Mouse (Mus musculus) lung, postnatal 0 days (tissue): ENCODE data around the gene Ccdc152. TPM values are rescaled to one million over a fixed set of nuclear protein-coding genes. Genes with fewer than 3 reads are reported as not detected.

Experiments
- ATAC-seq: fragments of 200-750 bp; cut with Nextera tagmentation; 2 replicates; pipeline ENCODE4 v1.8.0; 2017; ENCODE audit warnings: moderate library complexity
- DNase-seq: peaks from one replicate; pipeline ENCODE4 v3.0.0-alpha.2; 2016; ENCODE audit warnings: low spot score
- H3K27ac ChIP-seq: fragments of 300-500 bp; sonication (generic); 2 replicates; pipeline ENCODE4 v1.5.1; 2014; ENCODE audit warnings: antibody characterized with exemption, mild to moderate bottlenecking, low read length, mixed read lengths
- H3K27me3 ChIP-seq: fragments of 300-500 bp; sonication (generic); replicated peaks from 2 replicates; pipeline ENCODE4 v1.6.1; 2014; ENCODE audit warnings: low read length, mixed read lengths; ENCODE audit not compliant: insufficient read depth
- H3K36me3 ChIP-seq: fragments of 300-500 bp; sonication (generic); 2 replicates; pipeline ENCODE4 v1.6.1; 2014; ENCODE audit warnings: low read length, mixed read lengths; ENCODE audit not compliant: insufficient read depth
- H3K4me1 ChIP-seq: fragments of 300-500 bp; sonication (generic); 2 replicates; pipeline ENCODE4 v1.6.1; 2014; ENCODE audit warnings: antibody characterized with exemption, low read depth, low read length, mixed read lengths; ENCODE audit not compliant: insufficient read depth
- H3K4me2 ChIP-seq: fragments of 300-500 bp; sonication (generic); replicated peaks from 2 replicates; pipeline ENCODE4 v1.6.1; 2014; ENCODE audit warnings: low read depth, mild to moderate bottlenecking, low read length, moderate library complexity, mixed read lengths
- H3K4me3 ChIP-seq: fragments of 300-500 bp; sonication (generic); 2 replicates; pipeline ENCODE4 v1.5.1; 2014; ENCODE audit warnings: low read depth, low read length
- H3K9ac ChIP-seq: fragments of 300-500 bp; sonication (generic); replicated peaks from 2 replicates; pipeline ENCODE4 v1.6.1; 2014; ENCODE audit warnings: low read depth, mild to moderate bottlenecking
- H3K9me3 ChIP-seq: fragments of 300-500 bp; sonication (generic); 2 replicates; pipeline ENCODE4 v1.6.1; 2016; ENCODE audit warnings: low read length, mixed read lengths
- CTCF ChIP-seq: IDR thresholded peaks from 2 replicates; pipeline ENCODE4 v1.5.1; 2016; ENCODE audit warnings: antibody characterized with exemption, mild to moderate bottlenecking
- EP300 ChIP-seq: IDR thresholded peaks from 2 replicates; pipeline ENCODE4 v1.6.1; 2016; ENCODE audit warnings: antibody characterized with exemption, mild to moderate bottlenecking, control low read depth
- WGBS: fragments of 180-500 bp; shearing (Covaris S2); extraction: QIAGEN DNeasy Blood & Tissue Kit; methylation state at CpG from one replicate; pipeline ENCODE4 v1.1.7; 2014; 5-methylcytosine and 5-hydroxymethylcytosine counted together
- polyA plus RNA-seq: library from polyadenylated mRNA; unstranded; fragments of >200 nt; fragmentation: Nextera tagmentation; extraction: Ambion mirVana; gene quantifications from 2 replicates; pipeline ENCODE4 v1.2.1, GENCODE M21; 2015

The Ccdc152 gene
- polyA plus RNA-seq = 1.7 and 2.2 TPM in 2 replicates

DNA sequence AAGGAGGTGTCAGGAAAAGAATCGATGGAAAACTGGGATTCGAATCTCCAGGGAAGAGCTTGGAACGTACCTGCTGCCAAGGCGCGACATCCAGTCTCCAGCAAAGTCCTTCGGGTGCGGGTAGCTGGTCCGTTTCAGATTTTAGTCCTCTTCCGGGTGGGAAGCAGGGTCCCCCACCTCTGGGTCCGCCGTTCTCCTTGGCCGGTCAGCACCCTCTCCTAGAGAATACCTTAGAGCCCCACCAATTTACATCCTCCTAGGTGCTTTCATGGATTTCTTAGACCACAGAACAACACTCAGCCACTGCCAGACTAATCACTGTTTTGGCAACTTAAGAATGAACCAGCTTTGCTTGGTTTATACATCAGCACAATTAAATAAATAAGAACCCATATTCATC lies at the start of gene Ccdc152:
Gene Ccdc152, minus strand, starts transcription at position 101 of the 400 bp plus-strand sequence.
- no peak for TF ChIP-seq EP300
- TF ChIP-seq CTCF = no peak
- H3K4me2 ChIP-seq = no peak within 1 kb of the TSS
- H3K4me1 ChIP-seq = no peaks in the 10 kb centered on the region
- 86% methylated on average over 12 of the region's 12 CpGs for WGBS
- no peaks in the 10 kb centered on the region for H3K9me3 ChIP-seq
- no peak within 1 kb of the TSS for H3K9ac ChIP-seq
- DNase-seq = no peak
- no peaks in the 10 kb centered on the region for H3K36me3 ChIP-seq
- H3K4me3 ChIP-seq = no peak within 1 kb of the TSS
- H3K27ac ChIP-seq = no peak within 1 kb of the TSS
- H3K27me3 ChIP-seq = no peaks in the 10 kb centered on the region
- ATAC-seq = no peak

GRCm38 (mm10) chr15:3349306-3350064 lies 46.2 kb upstream of the Ccdc152 start:
- DNase-seq (no peak), ATAC-seq (no peak)
- H3K4me2 ChIP-seq = no peak overlapping the region
- H3K4me3 ChIP-seq = no peak overlapping the region
- H3K36me3 ChIP-seq = no peaks in the 10 kb centered on the region
- no peaks in the 10 kb centered on the region for H3K4me1 ChIP-seq
- no peaks in the 10 kb centered on the region for H3K27me3 ChIP-seq
- no peak overlapping the region for H3K9ac ChIP-seq
- H3K27ac ChIP-seq = no peak overlapping the region
- WGBS = 66% methylated on average over 6 of the region's 6 CpGs
- H3K9me3 ChIP-seq = no peaks in the 10 kb centered on the region
- TF ChIP-seq CTCF (no peak), EP300 (no peak)

DNA sequence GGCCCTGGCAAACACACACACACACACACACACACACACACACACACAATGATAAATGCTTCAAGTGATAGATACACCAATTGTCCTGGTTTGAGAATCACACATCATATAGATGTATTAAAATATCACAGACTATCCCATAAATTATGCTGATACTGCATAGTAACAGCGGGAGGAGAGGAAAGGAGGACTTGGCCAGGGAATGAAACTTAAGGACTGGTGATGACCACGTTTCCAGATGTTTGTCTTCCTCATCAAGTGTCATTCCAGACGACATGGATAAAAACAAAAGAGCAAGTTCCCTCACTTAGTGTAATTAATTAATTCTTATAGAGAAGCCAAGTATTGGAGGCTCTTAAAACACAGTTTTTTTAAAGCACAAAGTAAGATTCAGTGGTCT lies 43.4 kb upstream of the Ccdc152 start:
- DNase-seq = peak; percentile 33
- no peaks in the 10 kb centered on the region for H3K9me3 ChIP-seq
- H3K27me3 ChIP-seq = no peaks in the 10 kb centered on the region
- no peak overlapping the region for H3K27ac ChIP-seq
- H3K4me3 ChIP-seq = no peak overlapping the region
- H3K9ac ChIP-seq = no peak overlapping the region
- no peak overlapping the region for H3K4me2 ChIP-seq
- H3K36me3 ChIP-seq = no peaks in the 10 kb centered on the region
- TF ChIP-seq CTCF (no peak), EP300 (no peak)
- H3K4me1 ChIP-seq = no peaks in the 10 kb centered on the region
- ATAC-seq = no peak; the same call in 1 of the 2 replicates
- WGBS = 40% methylated on average over 3 of the region's 3 CpGs

DNA sequence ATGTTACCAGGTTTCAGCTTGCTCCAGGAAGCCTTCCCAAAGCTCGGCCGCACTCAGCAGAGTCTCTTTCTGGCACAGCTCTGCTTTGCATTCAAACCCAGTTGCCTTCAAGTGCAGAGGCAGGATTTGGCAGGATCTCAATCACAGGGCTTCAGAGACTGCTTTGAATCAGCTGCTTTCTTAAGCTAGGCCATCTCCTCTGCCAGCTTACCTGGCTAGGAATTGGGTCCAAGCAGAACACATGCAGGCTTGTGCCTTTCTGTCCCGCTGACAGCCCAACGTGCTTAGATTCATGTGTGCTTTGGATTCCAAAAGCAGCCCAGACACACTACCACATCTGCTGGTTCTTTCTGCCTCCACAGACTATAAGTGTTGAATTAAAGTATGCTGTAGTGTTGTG lies 41.2 kb upstream of the Ccdc152 start:
- ATAC-seq = no peak
- Histone ChIP-seq H3K9me3 (no peaks in the 10 kb centered on the region), H3K4me3 (no peak overlapping the region), H3K9ac (no peak overlapping the region), H3K27me3 (no peaks in the 10 kb centered on the region), H3K27ac (no peak overlapping the region), H3K4me1 (no peaks in the 10 kb centered on the region), H3K4me2 (no peak overlapping the region), H3K36me3 (no peaks in the 10 kb centered on the region)
- 84% methylated on average over 4 of the region's 4 CpGs for WGBS
- DNase-seq = no peak
- TF ChIP-seq EP300 = no peak

GRCm38 (mm10) chr15:3341806-3342582 lies 38.7 kb upstream of the Ccdc152 start:
- ATAC-seq = no peak
- Histone ChIP-seq H3K4me1 (no peaks in the 10 kb centered on the region), H3K27ac (no peak overlapping the region), H3K9ac (no peak overlapping the region), H3K4me2 (no peak overlapping the region), H3K4me3 (no peak overlapping the region), H3K36me3 (peaks cover 6% of the 10 kb centered on the region; the same call in 1 of the 2 replicates), H3K27me3 (no peaks in the 10 kb centered on the region), H3K9me3 (no peaks in the 10 kb centered on the region)
- no peak for TF ChIP-seq EP300
- no peak for TF ChIP-seq CTCF
- no peak for DNase-seq
- 45% methylated on average over 4 of the region's 4 CpGs for WGBS

DNA sequence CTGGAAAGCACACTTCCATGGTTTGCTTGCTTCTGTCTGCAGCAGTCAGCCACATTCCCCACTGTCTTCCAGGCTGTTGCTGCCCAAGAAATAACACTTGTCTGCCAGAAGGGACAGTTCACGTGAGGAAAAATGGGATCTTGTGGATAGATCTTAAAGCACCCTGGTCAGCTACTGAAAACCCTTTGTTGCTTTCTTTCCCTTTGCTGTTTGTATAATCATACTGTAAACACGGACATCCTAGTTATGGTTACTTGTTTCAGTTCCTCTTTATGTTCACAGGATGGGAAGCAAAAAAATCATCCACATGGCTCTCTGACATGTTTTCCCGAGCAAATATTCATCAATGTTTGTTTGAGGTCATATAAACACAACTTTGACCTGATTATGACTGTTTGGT lies 36.5 kb upstream of the Ccdc152 start:
- H3K9ac ChIP-seq = no peak overlapping the region
- H3K4me1 ChIP-seq = no peaks in the 10 kb centered on the region
- WGBS = 49% methylated on average over 3 of the region's 3 CpGs
- no peaks in the 10 kb centered on the region for H3K27me3 ChIP-seq
- TF ChIP-seq CTCF (peak; percentile 24), EP300 (peak; percentile 92)
- no peak overlapping the region for H3K27ac ChIP-seq
- ATAC-seq = peak; percentile 71
- peaks cover 6% of the 10 kb centered on the region; the same call in 1 of the 2 replicates for H3K36me3 ChIP-seq
- no peaks in the 10 kb centered on the region for H3K9me3 ChIP-seq
- DNase-seq = peak; percentile 68
- no peak overlapping the region for H3K4me3 ChIP-seq
- H3K4me2 ChIP-seq = no peak overlapping the region
